Mouse (Mus musculus) MEL (cell line): Measurements from ENCODE around the gene Lyg2. TPM values are rescaled to one million over a fixed set of nuclear protein-coding genes. Genes with fewer than 3 reads are reported as not detected.
A peak's percentile ranks its signal among the peaks of the same experiment; 100 is the strongest.

Experiments used
- DNase-seq: peaks from one replicate; pipeline ENCODE4 v3.0.0; 2011; ENCODE audit warnings: low read depth, low spot score
- H3K27ac ChIP-seq: 2 replicates; pipeline ENCODE4 v1.5.1; 2012; ENCODE audit warnings: low read depth, mild to moderate bottlenecking, control low read depth, low read length, moderate library complexity; ENCODE audit not compliant: control insufficient read depth
- H3K27me3 ChIP-seq, 2 experiments: fragments of 150-350 bp in 1 of 2; sonication (generic) in 1 of 2; 2 replicates each; pipeline ENCODE4 v1.6.1; 2012; ENCODE audit warnings: low read length in 2 of 2, mild to moderate bottlenecking in 2 of 2, improper control_type of control experiment in 1 of 2, moderate library complexity in 1 of 2; ENCODE audit not compliant: insufficient read depth in 2 of 2, control insufficient read depth in 1 of 2
- H3K36me3 ChIP-seq, 2 experiments: 2 replicates each; pipeline ENCODE4 v1.6.1; 2012 to 2014; ENCODE audit warnings: low read length in 2 of 2, improper control_type of control experiment in 1 of 2, inconsistent platforms in 1 of 2, mild to moderate bottlenecking in 1 of 2; ENCODE audit not compliant: insufficient read depth in 2 of 2, control insufficient read depth in 1 of 2
- H3K4me1 ChIP-seq, 2 experiments: fragments of 150-350 bp in 1 of 2; sonication (generic) in 1 of 2; 2 replicates each; pipeline ENCODE4 v1.6.1; 2012; ENCODE audit warnings: low read length in 2 of 2, improper control_type of control experiment in 1 of 2, mild to moderate bottlenecking in 1 of 2; ENCODE audit not compliant: insufficient read depth in 2 of 2, control insufficient read depth in 1 of 2
- H3K4me3 ChIP-seq, 2 experiments: fragments of 150-350 bp in 1 of 2; sonication (generic) in 1 of 2; 2 replicates each; pipeline ENCODE4 v1.5.1; 2012; ENCODE audit warnings: low read depth in 2 of 2, low read length in 2 of 2, mild to moderate bottlenecking in 2 of 2, moderate library complexity in 2 of 2, control low read depth in 1 of 2, improper control_type of control experiment in 1 of 2; ENCODE audit not compliant: control insufficient read depth in 1 of 2, insufficient read depth in 1 of 2
- H3K79me2 ChIP-seq: 2 replicates; pipeline ENCODE4 v1.6.1; 2012; ENCODE audit warnings: mild to moderate bottlenecking, low read length, moderate library complexity; ENCODE audit not compliant: control insufficient read depth, poor library complexity, insufficient read depth
- H3K9ac ChIP-seq: 2 replicates; pipeline ENCODE4 v1.6.1; 2012; ENCODE audit warnings: low read depth, mild to moderate bottlenecking, control low read depth, low read length, moderate library complexity; ENCODE audit not compliant: control insufficient read depth, poor library complexity, severe bottlenecking
- H3K9me3 ChIP-seq: fragments of 150-350 bp; sonication (generic); replicated peaks from 2 replicates; pipeline ENCODE4 v1.6.1; 2012; ENCODE audit warnings: mild to moderate bottlenecking, low read length, improper control_type of control experiment, moderate library complexity; ENCODE audit not compliant: insufficient read depth
- BHLHE40 ChIP-seq: IDR thresholded peaks from 2 replicates; pipeline ENCODE4 v1.6.1; 2012; ENCODE audit warnings: low read depth, mild to moderate bottlenecking, inconsistent platforms, low read length, improper control_type of control experiment, borderline replicate concordance
- CHD2 ChIP-seq: IDR thresholded peaks from 2 replicates; pipeline ENCODE4 v1.6.1; 2011; ENCODE audit warnings: low read length, improper control_type of control experiment
- CTCF ChIP-seq, 3 experiments: IDR thresholded peaks in 2 of 3; conservative IDR thresholded peaks in 1 of 3; 2 replicates each; pipeline ENCODE4 v1.5.1; 2011 to 2012; ENCODE audit warnings: low read length in 3 of 3, low read depth in 2 of 3, mild to moderate bottlenecking in 2 of 3, improper control_type of control experiment in 1 of 3, inconsistent platforms in 1 of 3, mixed read lengths in 1 of 3, moderate library complexity in 1 of 3; ENCODE audit not compliant: control insufficient read depth in 1 of 3, insufficient read depth in 1 of 3, poor library complexity in 1 of 3, severe bottlenecking in 1 of 3
- E2F4 ChIP-seq: IDR thresholded peaks from 2 replicates; pipeline ENCODE4 v1.6.1; 2011; ENCODE audit warnings: low read depth, low read length, improper control_type of control experiment, borderline replicate concordance
- ELF1 ChIP-seq: IDR thresholded peaks from 2 replicates; pipeline ENCODE4 v1.6.1; 2014; ENCODE audit warnings: low read depth, mild to moderate bottlenecking, inconsistent platforms, low read length, improper control_type of control experiment, moderate library complexity
- ETS1 ChIP-seq: IDR thresholded peaks from 2 replicates; pipeline ENCODE4 v1.6.1; 2012; ENCODE audit warnings: low read depth, mild to moderate bottlenecking, inconsistent platforms, low read length, improper control_type of control experiment, moderate library complexity
- GATA1 ChIP-seq: IDR thresholded peaks from 2 replicates; pipeline ENCODE4 v1.6.1; 2011; ENCODE audit warnings: low read depth, low read length, improper control_type of control experiment
- HCFC1 ChIP-seq: IDR thresholded peaks from 2 replicates; pipeline ENCODE4 v1.6.1; 2012; ENCODE audit warnings: low read depth, mild to moderate bottlenecking, inconsistent platforms, low read length, improper control_type of control experiment, moderate library complexity
- JUND ChIP-seq: IDR thresholded peaks from 2 replicates; pipeline ENCODE4 v1.6.1; 2011; ENCODE audit warnings: low read depth, mild to moderate bottlenecking, improper control_type of control experiment, low read length
- KAT2A ChIP-seq: conservative IDR thresholded peaks from 2 replicates; pipeline ENCODE4 v1.6.1; 2012; ENCODE audit warnings: low read depth, low read length, improper control_type of control experiment, inconsistent platforms
- MAZ ChIP-seq: IDR thresholded peaks from 2 replicates; pipeline ENCODE4 v1.6.1; 2012; ENCODE audit warnings: low read depth, mild to moderate bottlenecking, inconsistent platforms, low read length, improper control_type of control experiment
- MEF2A ChIP-seq: IDR thresholded peaks from 2 replicates; pipeline ENCODE4 v1.6.1; 2014; ENCODE audit warnings: low read depth, mild to moderate bottlenecking, inconsistent platforms, low read length, improper control_type of control experiment; ENCODE audit not compliant: poor library complexity, insufficient replicate concordance, severe bottlenecking; ENCODE audit errors: extremely low read depth
- MXI1 ChIP-seq: IDR thresholded peaks from 2 replicates; pipeline ENCODE4 v1.6.1; 2011; ENCODE audit warnings: mild to moderate bottlenecking, low read depth, low read length, improper control_type of control experiment
- MYB ChIP-seq: IDR thresholded peaks from 2 replicates; pipeline ENCODE4 v1.6.1; 2011; ENCODE audit warnings: mild to moderate bottlenecking, low read depth, low read length, improper control_type of control experiment
- MYC ChIP-seq: IDR thresholded peaks from 2 replicates; pipeline ENCODE4 v1.6.1; 2011; ENCODE audit warnings: low read depth, mild to moderate bottlenecking, low read length, improper control_type of control experiment, moderate library complexity
- NELFE ChIP-seq: IDR thresholded peaks from 2 replicates; pipeline ENCODE4 v1.6.1; 2011; ENCODE audit warnings: low read depth, low read length, improper control_type of control experiment
- POLR2A ChIP-seq, 2 experiments: IDR thresholded peaks; 2 replicates each; pipeline ENCODE4 v1.6.1; 2011 to 2012; ENCODE audit warnings: low read length in 2 of 2, mild to moderate bottlenecking in 2 of 2, control low read depth in 1 of 2, improper control_type of control experiment in 1 of 2, low read depth in 1 of 2, moderate library complexity in 1 of 2; ENCODE audit not compliant: control insufficient read depth in 1 of 2, insufficient read depth in 1 of 2, poor library complexity in 1 of 2
- POLR2AphosphoS2 ChIP-seq: IDR thresholded peaks from 2 replicates; pipeline ENCODE4 v1.6.1; 2011; ENCODE audit warnings: low read length, improper control_type of control experiment
- RAD21 ChIP-seq: IDR thresholded peaks from 2 replicates; pipeline ENCODE4 v1.6.1; 2011; ENCODE audit warnings: mild to moderate bottlenecking, low read depth, low read length, improper control_type of control experiment
- SMC3 ChIP-seq: IDR thresholded peaks from 2 replicates; pipeline ENCODE4 v1.6.1; 2011; ENCODE audit warnings: low read depth, low read length, improper control_type of control experiment
- TBP ChIP-seq: IDR thresholded peaks from 2 replicates; pipeline ENCODE4 v1.8.0; 2011; ENCODE audit warnings: low read depth, low read length, improper control_type of control experiment
- TCF12 ChIP-seq: IDR thresholded peaks from 2 replicates; pipeline ENCODE4 v1.6.1; 2014; ENCODE audit warnings: low read depth, mild to moderate bottlenecking, inconsistent platforms, low read length, improper control_type of control experiment, moderate library complexity
- UBTF ChIP-seq: IDR thresholded peaks from 2 replicates; pipeline ENCODE4 v1.6.1; 2012; ENCODE audit warnings: low read depth, mild to moderate bottlenecking, inconsistent platforms, low read length, improper control_type of control experiment, moderate library complexity, borderline replicate concordance; ENCODE audit not compliant: insufficient read depth
- USF1 ChIP-seq: IDR thresholded peaks from 2 replicates; pipeline ENCODE4 v1.6.1; 2014; ENCODE audit warnings: low read depth, mild to moderate bottlenecking, inconsistent platforms, low read length, improper control_type of control experiment, moderate library complexity
- USF2 ChIP-seq, 2 experiments: IDR thresholded peaks; 2 replicates each; pipeline ENCODE4 v1.6.1; 2011 to 2012; ENCODE audit warnings: improper control_type of control experiment in 2 of 2, low read length in 2 of 2, borderline replicate concordance in 1 of 2, inconsistent platforms in 1 of 2, low read depth in 1 of 2, mild to moderate bottlenecking in 1 of 2; ENCODE audit not compliant: insufficient read depth in 1 of 2
- ZMIZ1 ChIP-seq: IDR thresholded peaks from 2 replicates; pipeline ENCODE4 v1.6.1; 2012; ENCODE audit warnings: low read depth, mild to moderate bottlenecking, inconsistent platforms, low read length, improper control_type of control experiment, moderate library complexity
- ZNF384 ChIP-seq: IDR thresholded peaks from 2 replicates; pipeline ENCODE4 v1.6.1; 2012; ENCODE audit warnings: low read depth, mild to moderate bottlenecking, inconsistent platforms, low read length, improper control_type of control experiment
- polyA plus RNA-seq, 2 experiments: library from polyadenylated mRNA; stranded (reverse) in 1 of 2; unstranded in 1 of 2; fragments of >175 nt in 1 of 2; fragments of >200 nt in 1 of 2; gene quantifications; 2 replicates each; pipeline versions ENCODE4 v1.2.1 to v1.2.4; 2012; ENCODE audit warnings: low replicate concordance in 2 of 2, low read depth in 1 of 2; ENCODE audit not compliant: insufficient read length in 2 of 2, insufficient read depth in 1 of 2, missing spikeins in 1 of 2
- total RNA-seq: library from RNA; depleted of rRNA; stranded (reverse); fragments of 300-350 nt; gene quantifications from 2 replicates; pipeline ENCODE4 v1.2.3, GENCODE M21; 2012

Gene Lyg2
- total and polyA plus RNA-seq, 3 experiments, result not detected

- Histone ChIP-seq H3K9me3 (no peaks in the 10 kb centered on the region), H3K36me3 (peaks cover 6 to 16% of the 10 kb centered on the region in 2 experiments), H3K4me3 (no peak overlapping the region), H3K79me2 (peaks cover 22% of the 10 kb centered on the region), H3K9ac (no peak overlapping the region), H3K27ac (no peak overlapping the region), H3K27me3 (no peaks in the 10 kb centered on the region), H3K4me1 (peaks cover 0 to 7% of the 10 kb centered on the region in 2 experiments; a peak in 1 of 4 replicates)
- TF ChIP-seq CHD2 (no peak), TCF12 (no peak), HCFC1 (no peak), ZNF384 (no peak), UBTF (no peak), E2F4 (no peak), MXI1 (no peak), POLR2A (IDR thresholded peaks at IDR 0.05; ENCODE audit: control insufficient read depth in 1 of 2, insufficient read depth in 1 of 2, low read depth in 1 of 2, low read length in 2 of 2, poor library complexity in 1 of 2) (no peak), JUND (no peak), RAD21 (no peak)
- no peak for DNase-seq
Measured at GRCm38 (mm10) chr1:37894606-37895005, 21.7 kb downstream of the Lyg2 start.

GRCm38 (mm10) chr1:37891400-37891799, 24.9 kb downstream of the Lyg2 start:
- Histone ChIP-seq H3K4me1 (peaks cover 0 to 14% of the 10 kb centered on the region in 2 experiments; a peak in 1 of 4 replicates), H3K27me3 (no peaks in the 10 kb centered on the region), H3K79me2 (peaks cover 28% of the 10 kb centered on the region), H3K36me3 (peaks cover 10 to 11% of the 10 kb centered on the region in 2 experiments), H3K9ac (peak overlapping the region; percentile 92), H3K9me3 (no peaks in the 10 kb centered on the region), H3K4me3 (peak overlapping the region; percentile 79 to 92), H3K27ac (no peak overlapping the region)
- TF ChIP-seq MYC, result no peak
- TF ChIP-seq POLR2AphosphoS2, result no peak
- TF ChIP-seq GATA1, result no peak
- TF ChIP-seq MAZ, result no peak
- TF ChIP-seq ETS1, result no peak
- peak; percentile 26; the same call in 1 of the 2 replicates for TF ChIP-seq SMC3
- no peak for TF ChIP-seq NELFE
- peak; percentile 24 for TF ChIP-seq RAD21
- TF ChIP-seq USF1, result no peak
- TF ChIP-seq BHLHE40, result no peak
- TF ChIP-seq MYB, result no peak
- no peak for TF ChIP-seq ELF1
- TF ChIP-seq KAT2A, result no peak
- TF ChIP-seq MEF2A, result no peak
- TF ChIP-seq CTCF (IDR thresholded peaks at IDR 0.05 in 2 of 3, conservative IDR thresholded peaks at IDR 0.05 in 1 of 3; ENCODE audit: control insufficient read depth in 1 of 3, insufficient read depth in 1 of 3, low read depth in 2 of 3, low read length in 3 of 3, poor library complexity in 1 of 3, severe bottlenecking in 1 of 3), result peak in 2 of 3 experiments; percentile 29 to 56; a peak in 4 of 6 replicates
- no peak for TF ChIP-seq CHD2
- TF ChIP-seq E2F4, result no peak
- TF ChIP-seq ZMIZ1, result no peak
- TF ChIP-seq USF2 (IDR thresholded peaks at IDR 0.05; ENCODE audit: borderline replicate concordance in 1 of 2, insufficient read depth in 1 of 2, low read depth in 1 of 2, low read length in 2 of 2), result no peak
- TF ChIP-seq TBP, result no peak
- no peak for TF ChIP-seq ZNF384
- TF ChIP-seq JUND, result no peak
- TF ChIP-seq MXI1, result peak; percentile 52; the same call in 1 of the 2 replicates
- peak; percentile 58 for DNase-seq
